Mouse (Mus musculus): ENCODE measurements around the gene Nt5m. TPM values are rescaled to one million over a fixed set of nuclear protein-coding genes. Genes with fewer than 3 reads are reported as not detected.
A peak's percentile ranks its signal among the peaks of the same experiment; 100 is the strongest.

The Nt5m gene
- 14.0 and 15.7 TPM in 2 replicates for total RNA-seq (2014; fragmentation: Nextera tagmentation)
- total RNA-seq (2017), result 19.3 and 20.2 TPM in 2 replicates
- 11.7 and 14.0 TPM in 2 replicates for polyA plus RNA-seq (2012)

DNA sequence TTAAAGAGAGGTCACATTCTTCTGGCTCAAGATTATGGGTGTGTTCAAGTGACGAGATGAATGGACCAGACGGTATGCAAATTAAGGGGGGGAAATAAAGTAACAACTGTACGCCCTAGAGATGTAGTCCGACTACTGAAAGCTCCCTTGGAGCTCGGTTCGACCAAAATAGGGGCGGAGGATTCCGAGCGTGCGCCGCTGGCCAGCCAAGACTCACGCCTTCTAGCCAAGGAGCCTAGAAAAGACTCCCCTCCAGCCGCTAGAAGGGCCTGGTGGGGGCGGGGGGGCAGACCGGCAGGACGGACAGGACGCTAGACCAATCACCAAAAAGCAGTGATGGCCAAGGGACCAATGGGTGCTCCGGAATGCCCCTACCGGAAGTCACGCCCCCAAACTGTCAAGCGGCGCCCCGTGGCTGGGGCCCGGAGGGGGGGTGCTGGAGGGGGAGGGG lies at the start of gene Nt5m:
Nt5m (plus strand) TSS at position 440 of the 451 bp plus-strand sequence.
- Histone ChIP-seq H3K27me3 (ENCODE audit: insufficient read depth, low read length) (no peaks in the 10 kb centered on the region), H3K4me1 (ENCODE audit: insufficient read depth, low read depth, low read length) (peaks cover 39% of the 10 kb centered on the region), H3K9me3 (replicated peaks) (no peaks in the 10 kb centered on the region), H3K4me3 (ENCODE audit: low read depth, low read length) (peak within 1 kb of the TSS; percentile 96), H3K36me3 (replicated peaks) (peaks cover 73% of the 10 kb centered on the region)
- peak; percentile 90 for DNase-seq (ENCODE audit: low spot score)
- ATAC-seq (ENCODE audit: extremely low read depth, insufficient number of reproducible peaks, low FRiP score, poor library complexity, severe bottlenecking), result peak; percentile 93
- TF ChIP-seq CTCF (IDR thresholded peaks at IDR 0.05; ENCODE audit: low read depth, low read length) (no peak), POLR2AphosphoS5 (IDR thresholded peaks at IDR 0.05; ENCODE audit: insufficient replicate concordance, low read depth, low read length) (no peak), GATA1 (IDR thresholded peaks at IDR 0.05; ENCODE audit: borderline replicate concordance, low read length) (no peak), GATA2 (IDR thresholded peaks at IDR 0.05; ENCODE audit: borderline replicate concordance, low read depth, low read length) (no peak), TAL1 (conservative IDR thresholded peaks at IDR 0.05; ENCODE audit: low read depth, low read length) (no peak)

DNA sequence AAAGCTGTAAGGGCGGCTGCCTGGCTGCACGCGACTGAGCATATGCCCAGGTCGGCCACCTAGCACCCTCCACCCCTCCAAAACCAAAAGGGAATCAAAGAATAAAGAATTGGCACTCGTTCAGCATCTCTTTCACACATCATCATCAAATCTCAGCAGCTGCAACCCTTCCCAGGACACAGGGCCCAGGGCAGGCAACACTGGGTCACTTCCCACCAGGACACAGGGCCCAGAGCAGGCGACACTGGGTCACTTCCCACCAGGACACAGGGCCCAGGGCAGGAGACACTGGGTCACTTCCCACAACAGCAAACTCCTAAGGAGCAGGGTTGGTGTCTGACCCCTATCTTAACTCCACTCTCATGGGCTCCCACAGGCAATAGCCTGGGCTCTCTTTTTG lies 45.9 kb upstream of the Nt5m start:
- ATAC-seq (ENCODE audit: extremely low read depth, insufficient number of reproducible peaks, low FRiP score, poor library complexity, severe bottlenecking) (no peak), DNase-seq (ENCODE audit: low spot score) (no peak)
- H3K36me3 ChIP-seq (replicated peaks), result peaks cover 73% of the 10 kb centered on the region
- H3K4me3 ChIP-seq (ENCODE audit: low read depth, low read length), result no peak overlapping the region
- no peak for TF ChIP-seq TAL1 (conservative IDR thresholded peaks at IDR 0.05; ENCODE audit: low read depth, low read length)
- TF ChIP-seq CTCF (IDR thresholded peaks at IDR 0.05; ENCODE audit: low read depth, low read length), result no peak
- no peak for TF ChIP-seq GATA2 (IDR thresholded peaks at IDR 0.05; ENCODE audit: borderline replicate concordance, low read depth, low read length)
- TF ChIP-seq POLR2AphosphoS5 (IDR thresholded peaks at IDR 0.05; ENCODE audit: insufficient replicate concordance, low read depth, low read length), result no peak
- TF ChIP-seq GATA1 (IDR thresholded peaks at IDR 0.05; ENCODE audit: borderline replicate concordance, low read length), result no peak
- no peaks in the 10 kb centered on the region for H3K9me3 ChIP-seq (replicated peaks)
- no peaks in the 10 kb centered on the region for H3K4me1 ChIP-seq (ENCODE audit: insufficient read depth, low read depth, low read length)
- H3K27me3 ChIP-seq (ENCODE audit: insufficient read depth, low read length), result no peaks in the 10 kb centered on the region

DNA sequence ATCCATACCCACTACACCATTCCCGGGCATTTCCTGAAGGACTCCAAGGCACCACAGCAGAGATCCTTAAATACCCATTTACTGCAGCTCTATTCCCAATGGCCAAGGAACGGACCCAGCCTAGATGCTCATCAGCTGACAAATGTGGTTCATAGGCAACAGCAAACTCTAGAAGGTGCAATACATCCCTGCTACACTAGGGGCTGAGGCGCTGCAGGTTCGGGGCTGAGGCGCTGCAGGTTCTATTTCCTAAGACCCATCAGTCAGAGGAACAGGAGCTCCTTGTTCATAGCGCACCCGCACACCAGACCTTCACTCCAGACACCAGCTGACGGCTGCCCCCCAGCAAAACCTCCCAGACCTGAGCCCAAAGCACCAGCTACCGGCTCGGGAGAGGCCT lies 38.8 kb upstream of the Nt5m start:
- no peak for ATAC-seq (ENCODE audit: extremely low read depth, insufficient number of reproducible peaks, low FRiP score, poor library complexity, severe bottlenecking)
- no peak overlapping the region for H3K4me3 ChIP-seq (ENCODE audit: low read depth, low read length)
- TF ChIP-seq POLR2AphosphoS5 (IDR thresholded peaks at IDR 0.05; ENCODE audit: insufficient replicate concordance, low read depth, low read length) (no peak), TAL1 (conservative IDR thresholded peaks at IDR 0.05; ENCODE audit: low read depth, low read length) (no peak), CTCF (IDR thresholded peaks at IDR 0.05; ENCODE audit: low read depth, low read length) (no peak), GATA1 (IDR thresholded peaks at IDR 0.05; ENCODE audit: borderline replicate concordance, low read length) (no peak), GATA2 (IDR thresholded peaks at IDR 0.05; ENCODE audit: borderline replicate concordance, low read depth, low read length) (no peak)
- no peaks in the 10 kb centered on the region for H3K9me3 ChIP-seq (replicated peaks)
- H3K27me3 ChIP-seq (ENCODE audit: insufficient read depth, low read length), result no peaks in the 10 kb centered on the region; the same call in 1 of the 2 replicates
- peaks cover 14% of the 10 kb centered on the region for H3K4me1 ChIP-seq (ENCODE audit: insufficient read depth, low read depth, low read length)
- no peak for DNase-seq (ENCODE audit: low spot score)
- H3K36me3 ChIP-seq (replicated peaks), result peaks cover 100% of the 10 kb centered on the region

DNA sequence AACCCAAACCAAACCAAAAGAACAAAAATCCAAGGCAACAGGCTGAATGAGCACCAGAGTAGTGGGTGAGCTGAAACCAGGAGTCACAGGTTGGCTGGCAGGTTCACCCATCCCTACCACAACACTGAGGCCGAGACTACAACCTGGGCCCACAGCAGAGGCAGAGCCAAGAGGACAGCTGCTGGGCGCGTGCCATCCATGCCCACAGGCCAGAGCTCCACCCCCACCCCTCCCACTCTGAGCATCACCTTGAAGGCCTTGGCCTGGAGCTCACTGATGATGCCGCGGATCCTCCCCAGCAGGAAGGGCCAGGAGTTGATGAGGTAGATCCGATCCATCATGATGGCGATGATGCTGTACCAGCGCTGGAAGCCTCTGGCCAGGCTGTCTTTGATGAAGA lies 37.4 kb upstream of the Nt5m start:
- Histone ChIP-seq H3K27me3 (ENCODE audit: insufficient read depth, low read length) (no peaks in the 10 kb centered on the region; the same call in 1 of the 2 replicates), H3K4me1 (ENCODE audit: insufficient read depth, low read depth, low read length) (peaks cover 21% of the 10 kb centered on the region), H3K9me3 (replicated peaks) (no peaks in the 10 kb centered on the region), H3K36me3 (replicated peaks) (peaks cover 100% of the 10 kb centered on the region), H3K4me3 (ENCODE audit: low read depth, low read length) (no peak overlapping the region)
- ATAC-seq (ENCODE audit: extremely low read depth, insufficient number of reproducible peaks, low FRiP score, poor library complexity, severe bottlenecking) (no peak), DNase-seq (ENCODE audit: low spot score) (no peak)
- no peak for TF ChIP-seq TAL1 (conservative IDR thresholded peaks at IDR 0.05; ENCODE audit: low read depth, low read length)
- TF ChIP-seq GATA2 (IDR thresholded peaks at IDR 0.05; ENCODE audit: borderline replicate concordance, low read depth, low read length), result no peak
- TF ChIP-seq GATA1 (IDR thresholded peaks at IDR 0.05; ENCODE audit: borderline replicate concordance, low read length), result no peak
- TF ChIP-seq POLR2AphosphoS5 (IDR thresholded peaks at IDR 0.05; ENCODE audit: insufficient replicate concordance, low read depth, low read length), result no peak
- TF ChIP-seq CTCF (IDR thresholded peaks at IDR 0.05; ENCODE audit: low read depth, low read length), result no peak

DNA sequence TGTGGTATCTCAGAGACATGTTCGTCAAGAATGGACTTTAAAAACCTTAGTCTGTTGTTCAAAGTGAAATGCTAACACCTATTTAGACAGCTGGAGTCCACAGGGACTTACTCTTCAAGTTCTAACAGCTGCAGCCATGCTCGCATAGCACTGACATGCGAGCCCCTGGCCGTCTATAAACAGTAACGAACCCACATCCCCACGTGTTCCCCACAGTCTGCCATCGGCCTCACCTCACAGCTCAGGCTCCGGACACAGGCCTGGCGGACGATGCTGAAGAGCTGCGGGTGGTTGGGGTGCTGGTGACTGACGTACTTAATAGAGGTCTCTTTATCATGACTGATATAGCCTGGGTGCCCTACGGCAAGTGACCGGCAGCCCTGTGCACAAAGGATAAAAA lies 35.7 kb upstream of the Nt5m start:
- H3K9me3 ChIP-seq (replicated peaks), result no peaks in the 10 kb centered on the region
- H3K36me3 ChIP-seq (replicated peaks), result peaks cover 97% of the 10 kb centered on the region
- no peaks in the 10 kb centered on the region; the same call in 1 of the 2 replicates for H3K27me3 ChIP-seq (ENCODE audit: insufficient read depth, low read length)
- no peak overlapping the region for H3K4me3 ChIP-seq (ENCODE audit: low read depth, low read length)
- no peak for TF ChIP-seq CTCF (IDR thresholded peaks at IDR 0.05; ENCODE audit: low read depth, low read length)
- no peak for TF ChIP-seq GATA2 (IDR thresholded peaks at IDR 0.05; ENCODE audit: borderline replicate concordance, low read depth, low read length)
- TF ChIP-seq GATA1 (IDR thresholded peaks at IDR 0.05; ENCODE audit: borderline replicate concordance, low read length), result no peak
- no peak for TF ChIP-seq TAL1 (conservative IDR thresholded peaks at IDR 0.05; ENCODE audit: low read depth, low read length)
- no peak for TF ChIP-seq POLR2AphosphoS5 (IDR thresholded peaks at IDR 0.05; ENCODE audit: insufficient replicate concordance, low read depth, low read length)
- DNase-seq (ENCODE audit: low spot score) (no peak), ATAC-seq (ENCODE audit: extremely low read depth, insufficient number of reproducible peaks, low FRiP score, poor library complexity, severe bottlenecking) (no peak)
- H3K4me1 ChIP-seq (ENCODE audit: insufficient read depth, low read depth, low read length), result peaks cover 36% of the 10 kb centered on the region

DNA sequence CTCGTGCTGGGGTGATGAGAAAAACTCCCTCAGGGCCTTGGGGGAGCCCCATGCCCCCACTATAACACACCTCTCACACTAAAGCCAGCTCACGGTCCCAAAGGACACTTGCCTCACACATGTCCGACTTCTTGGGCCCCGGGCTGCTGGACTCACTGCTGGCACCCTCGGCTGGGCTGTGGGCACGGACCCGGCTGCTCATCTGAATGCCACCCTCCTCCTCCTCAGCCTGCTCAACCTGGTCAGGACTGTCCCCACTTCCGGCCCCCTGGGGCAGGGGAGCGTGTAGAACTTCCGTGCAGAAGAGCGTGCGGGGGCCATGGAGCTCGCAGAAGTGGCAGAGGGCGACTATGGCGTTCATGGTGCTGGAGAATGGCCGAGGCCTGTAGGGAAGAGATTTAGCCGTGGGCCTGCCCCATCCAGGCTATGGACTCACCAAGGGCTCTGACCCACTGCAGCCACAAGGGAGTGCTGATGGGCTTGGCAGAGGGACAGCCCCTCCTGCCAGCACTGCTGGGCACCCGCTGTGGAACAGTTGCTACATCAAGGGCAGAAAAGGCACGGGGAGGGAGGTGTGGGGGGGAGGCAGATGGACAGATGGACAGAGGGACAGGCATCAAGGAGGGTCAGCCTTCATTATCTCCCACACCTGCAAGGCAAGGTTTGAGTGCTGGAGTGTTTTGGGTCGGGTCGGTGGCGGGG lies 34.7 kb upstream of the Nt5m start:
- no peak for ATAC-seq (ENCODE audit: extremely low read depth, insufficient number of reproducible peaks, low FRiP score, poor library complexity, severe bottlenecking)
- peaks cover 44% of the 10 kb centered on the region for H3K4me1 ChIP-seq (ENCODE audit: insufficient read depth, low read depth, low read length)
- no peak for TF ChIP-seq POLR2AphosphoS5 (IDR thresholded peaks at IDR 0.05; ENCODE audit: insufficient replicate concordance, low read depth, low read length)
- TF ChIP-seq GATA2 (IDR thresholded peaks at IDR 0.05; ENCODE audit: borderline replicate concordance, low read depth, low read length), result no peak
- TF ChIP-seq CTCF (IDR thresholded peaks at IDR 0.05; ENCODE audit: low read depth, low read length), result no peak
- no peak for TF ChIP-seq GATA1 (IDR thresholded peaks at IDR 0.05; ENCODE audit: borderline replicate concordance, low read length)
- TF ChIP-seq TAL1 (conservative IDR thresholded peaks at IDR 0.05; ENCODE audit: low read depth, low read length), result no peak
- H3K36me3 ChIP-seq (replicated peaks), result peaks cover 89% of the 10 kb centered on the region
- H3K4me3 ChIP-seq (ENCODE audit: low read depth, low read length), result no peak overlapping the region
- DNase-seq (ENCODE audit: low spot score), result no peak
- H3K27me3 ChIP-seq (ENCODE audit: insufficient read depth, low read length), result no peaks in the 10 kb centered on the region; the same call in 1 of the 2 replicates
- H3K9me3 ChIP-seq (replicated peaks), result no peaks in the 10 kb centered on the region

Measured in G1E (cell line).